Mouse (Mus musculus) stomach, embryonic 14.5 days (tissue): ENCODE data around the gene Zfp106. TPM values are rescaled to one million over a fixed set of nuclear protein-coding genes. Genes with fewer than 3 reads are reported as not detected.
"Not testable (repeated sequence)": the region's sequence is repeated elsewhere in the genome, so short reads cannot be mapped to it uniquely, and the experiment has no call there.

ENCODE experiments used
- ATAC-seq: fragments of 200-750 bp; cut with Nextera tagmentation; 2 replicates; pipeline ENCODE4 v1.8.0; 2017; ENCODE audit warnings: low read depth, moderate TSS enrichment; ENCODE audit not compliant: insufficient number of reproducible peaks, insufficient read depth, low FRiP score
- H3K27ac ChIP-seq: fragments of 300-500 bp; sonication (generic); 2 replicates; pipeline ENCODE4 v1.5.1; 2014; ENCODE audit warnings: mild to moderate bottlenecking, low read length, moderate library complexity, mixed read lengths
- H3K27me3 ChIP-seq: fragments of 300-500 bp; sonication (generic); 2 replicates; pipeline ENCODE4 v1.6.1; 2014; ENCODE audit warnings: low read length, control low read depth, mixed read lengths; ENCODE audit not compliant: control insufficient read depth, insufficient read depth
- H3K36me3 ChIP-seq: fragments of 300-500 bp; sonication (generic); 2 replicates; pipeline ENCODE4 v1.6.1; 2014; ENCODE audit warnings: mild to moderate bottlenecking, control low read depth, low read length, moderate library complexity, mixed read lengths; ENCODE audit not compliant: control insufficient read depth, insufficient read depth
- H3K4me1 ChIP-seq: fragments of 300-500 bp; sonication (generic); 2 replicates; pipeline ENCODE4 v1.6.1; 2014; ENCODE audit warnings: low read length, control low read depth, mixed read lengths; ENCODE audit not compliant: control insufficient read depth, insufficient read depth
- H3K4me2 ChIP-seq: fragments of 300-500 bp; sonication (generic); replicated peaks from 2 replicates; pipeline ENCODE4 v1.6.1; 2014; ENCODE audit warnings: low read depth, low read length, control low read depth
- H3K4me3 ChIP-seq: fragments of 300-500 bp; sonication (generic); 2 replicates; pipeline ENCODE4 v1.5.1; 2014; ENCODE audit warnings: low read depth, low read length, control low read depth
- H3K9ac ChIP-seq: fragments of 300-500 bp; sonication (generic); replicated peaks from 2 replicates; pipeline ENCODE4 v1.6.1; 2014; ENCODE audit warnings: low read depth, mild to moderate bottlenecking, control low read depth, low read length, moderate library complexity, mixed read lengths
- H3K9me3 ChIP-seq: fragments of 300-500 bp; sonication (generic); 2 replicates; pipeline ENCODE4 v1.6.1; 2016; ENCODE audit warnings: low read depth, low read length, control low read depth; ENCODE audit not compliant: control insufficient read depth
- WGBS: fragments of 180-500 bp; shearing (Covaris S2); extraction: QIAGEN DNeasy Blood & Tissue Kit; methylation state at CpG from one replicate; pipeline ENCODE4 v1.1.7; 2014; 5-methylcytosine and 5-hydroxymethylcytosine counted together
- polyA plus RNA-seq: library from polyadenylated mRNA; unstranded; fragments of >200 nt; fragmentation: Nextera tagmentation; extraction: Ambion mirVana; gene quantifications from 2 replicates; pipeline ENCODE4 v1.2.1, GENCODE M21; 2014

The Zfp106 gene
- polyA plus RNA-seq, 1 experiment from 2014 or later = 70.8 TPM

- Histone ChIP-seq H3K9ac (no peak overlapping the region), H3K9me3 (no peaks in the 10 kb centered on the region), H3K36me3 (no peaks in the 10 kb centered on the region), H3K4me2 (no peak overlapping the region), H3K4me3 (no peak overlapping the region), H3K27me3 (no peaks in the 10 kb centered on the region), H3K4me1 (no peaks in the 10 kb centered on the region), H3K27ac (no peak overlapping the region)
- ATAC-seq = no peak
- 71% methylated on average over 4 of the region's 4 CpGs for WGBS
These were observed 14.2 kb upstream of the Zfp106 start for GRCm38 (mm10) chr2:120577799-120578198.

- Histone ChIP-seq H3K9me3 (no peaks in the 10 kb centered on the region), H3K27me3 (no peaks in the 10 kb centered on the region), H3K4me1 (no peaks in the 10 kb centered on the region), H3K27ac (no peak overlapping the region), H3K36me3 (peaks cover 6% of the 10 kb centered on the region; the same call in 1 of the 2 replicates), H3K9ac (no peak overlapping the region), H3K4me3 (no peak overlapping the region), H3K4me2 (no peak overlapping the region)
- ATAC-seq = no peak
- 90% methylated on average over 2 of the region's 2 CpGs for WGBS
These were observed 12.3 kb upstream of the Zfp106 start for GRCm38 (mm10) chr2:120575978-120576377.

GRCm38 (mm10) chr2:120575121-120575520 is 11.5 kb upstream of the Zfp106 start:
- no peak overlapping the region for H3K27ac ChIP-seq
- H3K27me3 ChIP-seq = no peaks in the 10 kb centered on the region
- H3K4me3 ChIP-seq = no peak overlapping the region
- no peak for ATAC-seq
- 82% methylated on average over 3 of the region's 3 CpGs for WGBS
- no peak overlapping the region for H3K4me2 ChIP-seq
- no peak overlapping the region for H3K9ac ChIP-seq
- no peaks in the 10 kb centered on the region for H3K4me1 ChIP-seq
- no peaks in the 10 kb centered on the region for H3K9me3 ChIP-seq
- H3K36me3 ChIP-seq = peaks cover 6% of the 10 kb centered on the region; the same call in 1 of the 2 replicates

- not testable (repeated sequence) for H3K9me3 ChIP-seq, H3K27ac ChIP-seq, H3K4me2 ChIP-seq, H3K4me1 ChIP-seq, H3K27me3 ChIP-seq, H3K9ac ChIP-seq, H3K4me3 ChIP-seq, H3K36me3 ChIP-seq, ATAC-seq
- 94% methylated on average over 3 of the region's 3 CpGs for WGBS
These were observed 8.5 kb upstream of the Zfp106 start for GRCm38 (mm10) chr2:120572161-120572560.

GRCm38 (mm10) chr2:120571081-120571480 is 7.4 kb upstream of the Zfp106 start:
- 97% methylated on average over 3 of the region's 3 CpGs for WGBS
- Histone ChIP-seq H3K27ac (no peak overlapping the region), H3K9me3 (no peaks in the 10 kb centered on the region), H3K27me3 (no peaks in the 10 kb centered on the region), H3K4me3 (no peak overlapping the region), H3K9ac (no peak overlapping the region), H3K4me2 (no peak overlapping the region), H3K36me3 (peaks cover 6% of the 10 kb centered on the region; the same call in 1 of the 2 replicates), H3K4me1 (0 out of 2 replicates have a peak, but pooled peaks cover 8% of the 10 kb centered on the region)
- no peak for ATAC-seq

- Histone ChIP-seq H3K4me2 (peak overlapping the region; percentile 57), H3K9me3 (no peaks in the 10 kb centered on the region), H3K4me3 (peak overlapping the region; percentile 75), H3K9ac (peak overlapping the region; percentile 47), H3K27me3 (no peaks in the 10 kb centered on the region), H3K4me1 (peaks cover 9% of the 10 kb centered on the region; the same call in 1 of the 2 replicates), H3K27ac (peak overlapping the region; percentile 80), H3K36me3 (peaks cover 6% of the 10 kb centered on the region; the same call in 1 of the 2 replicates)
- peak; percentile 46 for ATAC-seq
- WGBS = under 1% methylated on average over 22 of the region's 22 CpGs
These were observed 4.2 kb upstream of the Zfp106 start for GRCm38 (mm10) chr2:120567798-120568320.

- H3K9me3 ChIP-seq = no peaks in the 10 kb centered on the region
- H3K4me1 ChIP-seq = peaks cover 13% of the 10 kb centered on the region; the same call in 1 of the 2 replicates
- H3K27me3 ChIP-seq = no peaks in the 10 kb centered on the region
- H3K4me3 ChIP-seq = peak within 1 kb of the TSS; percentile 75
- H3K9ac ChIP-seq = peak within 1 kb of the TSS; percentile 47
- 1% methylated on average over 42 of the region's 42 CpGs for WGBS
- peak within 1 kb of the TSS; percentile 92 for H3K27ac ChIP-seq
- peak; percentile 95 for ATAC-seq
- H3K4me2 ChIP-seq = peak within 1 kb of the TSS; percentile 57
- 0 out of 2 replicates have a peak, but pooled peaks cover 4% of the 10 kb centered on the region for H3K36me3 ChIP-seq
These were observed 3.5 kb upstream of the Zfp106 start, which contains the start of gene Snap23 for GRCm38 (mm10) chr2:120566886-120567797. TSS of gene Snap23 (plus strand) at chr2:120567671.

GRCm38 (mm10) chr2:120565363-120565762 is 1.7 kb upstream of the Zfp106 start:
- no peaks in the 10 kb centered on the region for H3K9me3 ChIP-seq
- no peak for ATAC-seq
- WGBS = 86% methylated on average over 2 of the region's 2 CpGs

More at GRCm38 (mm10) chr2:120565363-120565762, 1.7 kb upstream of the Zfp106 start:
- H3K36me3 ChIP-seq = no peaks in the 10 kb centered on the region
- H3K4me3 ChIP-seq = no peak overlapping the region
- peaks cover 17% of the 10 kb centered on the region; the same call in 1 of the 2 replicates for H3K4me1 ChIP-seq
- H3K27ac ChIP-seq = no peak overlapping the region
- H3K4me2 ChIP-seq = no peak overlapping the region
- no peak overlapping the region for H3K9ac ChIP-seq
- no peaks in the 10 kb centered on the region for H3K27me3 ChIP-seq
